Mouse (Mus musculus): ENCODE results near the gene Mvb12b. TPM values are rescaled to one million over a fixed set of nuclear protein-coding genes. Genes with fewer than 3 reads are reported as not detected.
A peak's percentile ranks its signal among the peaks of the same experiment; 100 is the strongest.

Gene Mvb12b
- polyA plus RNA-seq, 1 experiment from 2014 or later, result 15.7 TPM

- Histone ChIP-seq H3K9ac (no peak overlapping the region), H3K4me1 (replicated peaks) (peaks cover 32% of the 10 kb centered on the region), H3K9me3 (no peaks in the 10 kb centered on the region), H3K27me3 (replicated peaks) (no peaks in the 10 kb centered on the region), H3K27ac (no peak overlapping the region), H3K4me2 (replicated peaks) (no peak overlapping the region), H3K4me3 (replicated peaks) (no peak overlapping the region), H3K36me3 (0 out of 2 replicates have a peak, but pooled peaks cover under 1% of the 10 kb centered on the region)
- WGBS, result 79% methylated on average over 2 of the region's 2 CpGs
- no peak for ATAC-seq
Measured at GRCm38 (mm10) chr2:33879223-33879622, 8.5 kb downstream of the Mvb12b start.

GRCm38 (mm10) chr2:33878437-33878836 is 9.3 kb downstream of the Mvb12b start:
- Histone ChIP-seq H3K27me3 (replicated peaks) (no peaks in the 10 kb centered on the region), H3K9me3 (no peaks in the 10 kb centered on the region), H3K4me2 (replicated peaks) (no peak overlapping the region), H3K4me1 (replicated peaks) (peaks cover 32% of the 10 kb centered on the region), H3K27ac (no peak overlapping the region), H3K9ac (no peak overlapping the region), H3K4me3 (replicated peaks) (no peak overlapping the region), H3K36me3 (0 out of 2 replicates have a peak, but pooled peaks cover 3% of the 10 kb centered on the region)
- ATAC-seq, result no peak
- WGBS, result 40% methylated on average over 11 of the region's 11 CpGs

- 0 out of 2 replicates have a peak, but pooled peaks cover 3% of the 10 kb centered on the region for H3K36me3 ChIP-seq
- H3K4me1 ChIP-seq (replicated peaks), result peaks cover 34% of the 10 kb centered on the region
- H3K27me3 ChIP-seq (replicated peaks), result no peaks in the 10 kb centered on the region
- no peak overlapping the region for H3K4me2 ChIP-seq (replicated peaks)
- no peaks in the 10 kb centered on the region for H3K9me3 ChIP-seq
- 0 out of 2 replicates have a peak overlapping the region, but pooled peaks have one; percentile 15 for H3K27ac ChIP-seq
- 75% methylated on average over 6 of the region's 6 CpGs for WGBS
- no peak overlapping the region for H3K4me3 ChIP-seq (replicated peaks)
- H3K9ac ChIP-seq, result no peak overlapping the region
- ATAC-seq, result no peak
Measured at GRCm38 (mm10) chr2:33877663-33878360, 9.9 kb downstream of the Mvb12b start.

GRCm38 (mm10) chr2:33876529-33877290 is 11.0 kb downstream of the Mvb12b start:
- Histone ChIP-seq H3K27ac (peak overlapping the region; percentile 74), H3K9ac (no peak overlapping the region), H3K4me3 (replicated peaks) (peak overlapping the region; percentile 9; the same call in 1 of the 2 replicates), H3K4me1 (replicated peaks) (peaks cover 34% of the 10 kb centered on the region), H3K9me3 (no peaks in the 10 kb centered on the region), H3K27me3 (replicated peaks) (no peaks in the 10 kb centered on the region), H3K36me3 (0 out of 2 replicates have a peak, but pooled peaks cover 3% of the 10 kb centered on the region), H3K4me2 (replicated peaks) (peak overlapping the region; percentile 45)
- WGBS, result 33% methylated on average over 25 of the region's 25 CpGs
- peak; percentile 79 for ATAC-seq

- H3K9ac ChIP-seq, result no peak overlapping the region
- H3K36me3 ChIP-seq, result 0 out of 2 replicates have a peak, but pooled peaks cover 3% of the 10 kb centered on the region
- H3K9me3 ChIP-seq, result no peaks in the 10 kb centered on the region
- ATAC-seq, result no peak
- no peaks in the 10 kb centered on the region for H3K27me3 ChIP-seq (replicated peaks)
- no peak overlapping the region for H3K4me2 ChIP-seq (replicated peaks)
- peaks cover 39% of the 10 kb centered on the region for H3K4me1 ChIP-seq (replicated peaks)
- no peak overlapping the region for H3K4me3 ChIP-seq (replicated peaks)
- 63% methylated on average over 12 of the region's 12 CpGs for WGBS
- no peak overlapping the region for H3K27ac ChIP-seq
Measured at GRCm38 (mm10) chr2:33875594-33875993, 12.2 kb downstream of the Mvb12b start.

GRCm38 (mm10) chr2:33874856-33875576 is 12.7 kb downstream of the Mvb12b start:
- H3K9ac ChIP-seq, result no peak overlapping the region
- WGBS, result 78% methylated on average over 10 of the region's 10 CpGs
- H3K9me3 ChIP-seq, result no peaks in the 10 kb centered on the region
- H3K36me3 ChIP-seq, result 0 out of 2 replicates have a peak, but pooled peaks cover 3% of the 10 kb centered on the region
- no peaks in the 10 kb centered on the region for H3K27me3 ChIP-seq (replicated peaks)
- ATAC-seq, result no peak
- no peak overlapping the region for H3K27ac ChIP-seq
- no peak overlapping the region for H3K4me3 ChIP-seq (replicated peaks)
- H3K4me2 ChIP-seq (replicated peaks), result no peak overlapping the region
- H3K4me1 ChIP-seq (replicated peaks), result peaks cover 42% of the 10 kb centered on the region

- Histone ChIP-seq H3K27me3 (replicated peaks) (no peaks in the 10 kb centered on the region), H3K9ac (no peak overlapping the region), H3K4me2 (replicated peaks) (no peak overlapping the region), H3K36me3 (0 out of 2 replicates have a peak, but pooled peaks cover 3% of the 10 kb centered on the region), H3K4me3 (replicated peaks) (no peak overlapping the region), H3K4me1 (replicated peaks) (peaks cover 46% of the 10 kb centered on the region), H3K27ac (no peak overlapping the region), H3K9me3 (no peaks in the 10 kb centered on the region)
- no peak for ATAC-seq
- 49% methylated on average over 5 of the region's 5 CpGs for WGBS
Measured at GRCm38 (mm10) chr2:33874367-33874766, 13.4 kb downstream of the Mvb12b start.

GRCm38 (mm10) chr2:33873501-33873900 is 14.2 kb downstream of the Mvb12b start:
- WGBS, result 54% methylated on average over 8 of the region's 8 CpGs
- no peaks in the 10 kb centered on the region for H3K27me3 ChIP-seq (replicated peaks)
- H3K4me3 ChIP-seq (replicated peaks), result no peak overlapping the region
- H3K9ac ChIP-seq, result no peak overlapping the region
- no peak overlapping the region for H3K4me2 ChIP-seq (replicated peaks)
- no peak for ATAC-seq
- H3K9me3 ChIP-seq, result no peaks in the 10 kb centered on the region
- peaks cover 43% of the 10 kb centered on the region for H3K4me1 ChIP-seq (replicated peaks)
- H3K27ac ChIP-seq, result no peak overlapping the region
- 0 out of 2 replicates have a peak, but pooled peaks cover 3% of the 10 kb centered on the region for H3K36me3 ChIP-seq

- Histone ChIP-seq H3K36me3 (0 out of 2 replicates have a peak, but pooled peaks cover 3% of the 10 kb centered on the region), H3K4me1 (replicated peaks) (peaks cover 40% of the 10 kb centered on the region), H3K9ac (no peak overlapping the region), H3K27me3 (replicated peaks) (no peaks in the 10 kb centered on the region), H3K4me2 (replicated peaks) (no peak overlapping the region), H3K9me3 (no peaks in the 10 kb centered on the region), H3K4me3 (replicated peaks) (no peak overlapping the region), H3K27ac (no peak overlapping the region)
- ATAC-seq, result no peak
- 55% methylated on average over 8 of the region's 8 CpGs for WGBS
Measured at GRCm38 (mm10) chr2:33872841-33873271, 14.9 kb downstream of the Mvb12b start.

GRCm38 (mm10) chr2:33871181-33871520 is 16.6 kb downstream of the Mvb12b start:
- Histone ChIP-seq H3K4me2 (replicated peaks) (no peak overlapping the region), H3K9ac (no peak overlapping the region), H3K27me3 (replicated peaks) (no peaks in the 10 kb centered on the region), H3K9me3 (no peaks in the 10 kb centered on the region), H3K4me1 (replicated peaks) (peaks cover 33% of the 10 kb centered on the region), H3K27ac (no peak overlapping the region), H3K36me3 (0 out of 2 replicates have a peak, but pooled peaks cover 3% of the 10 kb centered on the region), H3K4me3 (replicated peaks) (no peak overlapping the region)
- WGBS, result 85% methylated on average over 4 of the region's 4 CpGs
- no peak for ATAC-seq

- Histone ChIP-seq H3K9me3 (no peaks in the 10 kb centered on the region), H3K27me3 (replicated peaks) (no peaks in the 10 kb centered on the region), H3K4me3 (replicated peaks) (no peak overlapping the region), H3K27ac (peak overlapping the region; percentile 52), H3K36me3 (0 out of 2 replicates have a peak, but pooled peaks cover 3% of the 10 kb centered on the region), H3K4me2 (replicated peaks) (no peak overlapping the region), H3K9ac (no peak overlapping the region), H3K4me1 (replicated peaks) (peaks cover 30% of the 10 kb centered on the region)
- ATAC-seq, result peak; percentile 59; the same call in 1 of the 2 replicates
- WGBS, result 51% methylated on average over 17 of the region's 17 CpGs
Measured at GRCm38 (mm10) chr2:33870369-33871180, 17.2 kb downstream of the Mvb12b start.

Data from intestine, embryonic 15.5 days (tissue).